Mouse (Mus musculus): ENCODE measurements at regions not wholly inside any gene's neighbourhood (a gene's known extent, or its start where the extent isn't known, plus 50 kb on each side); places are given as distances from the start of the nearest gene placed in this dataset.
"Not testable (repeated sequence)": the region's sequence is repeated elsewhere in the genome, so short reads cannot be mapped to it uniquely, and the experiment has no call there.

DNA sequence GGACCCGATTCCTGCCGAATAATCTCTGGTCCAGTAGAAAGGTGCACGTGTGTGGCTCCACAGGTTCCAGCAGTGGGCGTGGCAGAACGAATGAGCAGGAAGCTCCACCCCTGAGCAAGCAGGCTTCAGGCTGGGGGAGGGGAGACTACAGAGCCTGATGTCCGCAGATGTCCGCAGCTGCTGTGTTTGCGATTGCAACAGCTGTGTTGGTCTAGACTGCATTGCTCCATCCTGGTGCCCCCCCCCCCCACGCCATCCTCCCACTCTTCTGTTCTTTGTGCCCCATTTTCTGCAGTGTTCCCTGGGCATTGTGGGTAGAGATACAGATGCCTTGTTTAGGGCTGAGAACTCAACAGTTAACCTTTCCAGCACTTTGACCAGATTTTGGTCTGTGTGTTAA lies 150.3 kb upstream of the Trpc7 start:
- CTCF ChIA-PET: not testable (repeated sequence)

DNA sequence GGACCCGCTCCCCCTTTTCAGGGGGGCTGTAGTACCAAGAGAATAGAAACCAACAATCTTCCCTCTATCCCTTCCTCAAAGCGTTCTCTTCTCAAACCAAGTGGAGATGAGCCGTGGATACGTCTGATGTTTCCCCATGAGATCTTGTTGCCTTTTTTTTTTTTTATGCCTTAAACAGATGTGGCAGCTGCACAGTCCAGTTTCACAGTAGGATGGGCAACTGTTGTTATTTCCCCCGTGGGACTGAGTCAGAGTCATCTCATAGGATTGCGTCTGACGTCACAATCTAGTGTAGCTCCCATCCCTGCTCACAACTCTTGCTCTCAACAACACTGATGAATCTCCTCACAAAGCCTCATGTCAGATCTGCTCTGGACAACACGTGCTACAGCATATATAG lies 148.7 kb upstream of the Trpc7 start:
- CTCF ChIA-PET: no interaction called here

DNA sequence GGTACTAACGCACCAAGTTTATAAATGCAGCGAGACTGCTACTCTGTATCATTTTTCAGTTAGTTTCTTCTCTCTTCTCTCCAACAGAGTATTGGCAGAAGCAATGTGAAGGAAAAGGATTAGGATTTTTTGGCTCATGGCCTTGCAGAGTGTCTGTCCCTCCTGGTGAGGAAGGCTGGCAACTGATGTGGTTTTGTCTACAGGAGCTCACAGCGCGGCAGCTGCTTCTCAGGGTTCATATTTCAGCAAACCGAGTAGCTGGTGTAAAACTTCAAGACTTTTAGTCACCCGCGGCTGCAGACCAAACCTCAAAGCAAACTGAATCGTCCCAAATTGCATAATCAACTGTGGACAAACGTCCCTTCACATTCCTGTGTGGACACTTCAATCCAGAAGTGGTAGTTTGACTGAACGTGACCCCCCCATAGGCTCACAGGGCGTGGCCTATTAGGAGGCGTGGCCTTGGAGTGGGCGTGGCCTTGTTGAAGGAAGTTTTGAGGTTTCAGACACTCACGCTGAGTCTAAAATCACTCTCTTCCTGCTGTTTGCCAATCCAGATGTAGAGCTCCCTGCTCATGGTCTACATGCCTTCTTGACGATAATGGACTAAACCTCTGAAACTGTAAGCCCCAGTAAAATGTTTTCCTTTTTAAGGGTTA lies 147.7 kb upstream of the Trpc7 start:
- CTCF ChIA-PET: no interaction called here

DNA sequence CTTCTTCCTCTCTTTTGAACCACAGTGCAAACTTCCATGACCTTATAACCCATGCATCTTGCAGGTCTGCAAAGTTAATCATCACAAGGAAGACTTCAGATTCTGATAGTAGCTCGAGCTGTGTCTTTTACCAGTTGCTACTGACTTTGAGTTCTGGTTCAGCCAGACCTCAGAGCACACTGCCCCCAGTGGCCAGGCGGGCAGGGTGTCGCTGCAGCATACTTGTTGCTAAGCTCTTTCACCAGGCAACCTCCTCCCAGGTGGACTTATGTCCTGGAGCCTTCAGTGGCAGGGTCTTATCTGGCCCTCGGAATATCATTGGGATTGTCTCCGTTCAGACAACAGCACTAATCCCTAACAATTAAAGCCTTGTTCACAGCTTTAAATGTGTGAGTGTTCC lies 146.7 kb upstream of the Trpc7 start:
- CTCF ChIA-PET: no interaction called here

DNA sequence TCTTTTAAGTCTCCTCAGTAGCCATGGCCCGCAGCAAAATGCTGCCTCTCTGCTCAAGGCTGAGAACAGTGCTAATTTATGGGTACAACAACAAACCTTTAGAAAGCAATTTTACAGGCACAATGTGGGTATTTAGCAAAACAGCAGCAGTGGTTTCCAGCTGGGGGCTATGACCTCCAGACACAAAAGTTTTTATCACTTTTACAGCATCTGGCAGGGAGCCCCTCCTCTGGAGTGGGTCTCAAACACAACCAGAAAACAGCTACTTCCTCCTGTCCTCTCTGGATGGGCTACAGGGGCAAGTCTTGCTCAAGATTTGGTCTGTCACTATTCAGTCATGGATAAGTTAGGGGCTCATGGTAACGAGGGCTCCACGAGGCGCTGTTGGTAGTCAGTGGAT lies 137.1 kb upstream of the Trpc7 start:
- CTCF ChIA-PET: no interaction called here

DNA sequence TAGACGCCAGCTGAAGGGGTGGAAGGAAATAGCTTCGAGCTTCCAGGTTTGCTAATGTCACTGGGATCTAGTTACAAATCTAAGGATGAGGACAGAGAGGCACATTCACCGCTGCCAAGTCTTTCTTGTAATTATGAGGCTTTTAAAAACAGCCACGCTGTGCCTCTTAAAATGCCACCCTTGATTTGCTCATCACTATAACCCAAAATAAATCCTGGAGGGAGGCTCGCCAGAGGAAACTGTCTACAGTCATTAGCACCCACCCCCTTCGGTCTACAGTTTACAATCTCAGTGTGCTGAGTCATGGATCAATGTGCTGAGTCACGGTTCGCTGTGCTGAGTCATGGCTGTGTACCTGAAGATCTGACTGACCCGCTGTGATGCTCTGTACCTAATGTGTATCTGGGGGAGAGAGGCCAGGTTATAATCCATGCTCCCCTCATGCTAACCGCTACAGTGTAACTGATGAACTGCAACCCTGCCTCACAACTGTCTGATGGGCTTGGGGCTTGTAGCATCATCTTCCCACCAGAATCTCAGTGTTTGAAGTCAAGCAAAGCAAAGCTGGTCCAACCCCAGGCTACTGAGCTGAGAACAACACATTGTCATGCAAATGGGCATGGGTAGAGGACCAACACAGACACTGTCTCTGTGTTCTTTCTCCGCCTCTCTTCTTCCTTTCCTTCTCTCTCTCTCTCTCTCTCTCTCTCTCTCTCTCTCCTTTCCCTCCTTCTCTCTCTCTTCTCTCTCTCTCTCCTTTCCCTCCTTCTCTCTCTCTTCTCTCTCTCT lies 122.0 kb upstream of the Trpc7 start:
- CTCF ChIA-PET: no interaction called here

DNA sequence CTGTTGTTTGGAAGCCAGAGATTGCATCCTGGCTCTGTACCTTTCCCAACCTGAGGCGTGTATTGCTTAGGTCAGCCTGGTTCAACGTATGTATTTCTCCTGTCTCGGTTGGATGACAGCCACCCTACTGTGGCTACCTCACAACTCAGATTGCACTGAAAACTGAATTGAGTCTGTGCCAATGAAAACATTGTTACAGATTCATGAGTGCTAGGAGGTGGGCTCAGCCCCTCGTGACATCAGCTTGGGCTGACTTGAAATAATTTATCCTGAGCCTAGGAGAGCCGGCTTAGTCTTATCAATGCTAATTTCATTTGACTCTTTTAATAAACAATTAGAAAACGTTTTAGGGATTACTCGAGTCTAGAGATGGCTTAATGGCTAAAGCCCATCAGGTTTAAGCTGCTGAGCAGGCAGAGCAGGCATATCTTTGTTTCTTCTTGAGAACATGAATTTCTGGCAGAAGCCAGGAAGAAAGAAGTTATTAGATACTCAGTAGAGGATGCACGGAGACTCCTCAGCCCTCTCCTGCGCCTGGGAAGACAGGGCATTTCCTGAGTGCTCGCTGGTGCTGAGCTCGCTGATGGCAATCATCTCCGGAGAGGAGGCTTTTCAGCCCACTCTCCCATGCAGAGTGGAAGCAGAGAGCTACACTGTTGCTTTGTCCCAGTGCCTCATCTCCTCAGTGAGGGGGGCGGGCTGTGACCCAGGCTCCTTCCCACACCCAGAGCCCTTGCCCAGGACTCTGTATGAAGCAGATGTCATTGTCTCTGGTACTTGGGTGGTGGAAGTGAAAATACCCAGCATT lies 120.9 kb upstream of the Trpc7 start:
- CTCF ChIA-PET: no interaction called here

DNA sequence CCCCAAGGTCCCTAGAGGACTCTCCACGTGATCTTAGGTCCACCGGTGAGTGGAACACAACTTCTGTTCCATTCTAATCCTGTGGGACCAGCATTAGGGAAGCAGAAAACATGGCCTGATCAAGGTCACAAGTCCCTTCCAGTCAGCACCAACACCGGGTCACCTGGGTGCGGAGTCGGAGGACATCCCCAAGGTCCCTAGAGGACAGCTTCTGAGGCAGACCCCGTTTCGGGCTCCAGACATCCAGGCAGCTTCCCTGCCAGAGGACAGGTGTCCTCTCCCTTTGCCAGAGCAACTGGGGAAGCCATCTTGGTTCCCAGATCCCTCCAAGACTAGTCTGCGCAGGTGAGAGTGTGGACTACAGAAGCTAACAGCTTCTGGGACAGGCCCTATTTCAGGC lies 111.4 kb upstream of the Trpc7 start:
- CTCF ChIA-PET: not testable (repeated sequence)

DNA sequence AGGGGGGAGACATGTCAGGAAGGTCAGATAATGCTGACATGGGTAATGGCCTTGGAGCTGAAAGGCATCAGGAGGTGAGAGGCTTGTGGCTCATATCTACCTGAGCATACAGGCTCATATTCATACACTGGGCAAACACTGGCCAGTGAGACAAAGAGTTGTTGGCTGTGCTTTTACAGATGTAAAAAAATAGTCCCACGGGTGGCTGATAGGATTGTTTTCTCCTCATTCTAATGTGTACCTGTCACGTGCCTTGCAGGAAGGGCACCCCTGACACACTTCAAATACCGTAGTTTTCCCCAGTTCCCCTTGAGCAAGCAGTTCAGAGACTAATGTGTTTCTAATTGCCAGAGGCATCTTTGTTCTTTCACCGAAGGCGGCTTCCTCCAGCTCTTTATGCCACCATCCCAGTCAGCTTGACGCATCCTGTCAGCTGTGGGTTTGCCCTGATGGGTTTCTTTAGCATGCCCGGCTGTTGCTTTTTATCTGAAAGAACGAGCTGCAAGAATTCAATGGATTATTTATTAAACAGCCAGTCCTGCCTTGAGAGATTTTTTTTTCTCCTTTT lies 107.9 kb upstream of the Trpc7 start:
- CTCF ChIA-PET: no interaction called here

DNA sequence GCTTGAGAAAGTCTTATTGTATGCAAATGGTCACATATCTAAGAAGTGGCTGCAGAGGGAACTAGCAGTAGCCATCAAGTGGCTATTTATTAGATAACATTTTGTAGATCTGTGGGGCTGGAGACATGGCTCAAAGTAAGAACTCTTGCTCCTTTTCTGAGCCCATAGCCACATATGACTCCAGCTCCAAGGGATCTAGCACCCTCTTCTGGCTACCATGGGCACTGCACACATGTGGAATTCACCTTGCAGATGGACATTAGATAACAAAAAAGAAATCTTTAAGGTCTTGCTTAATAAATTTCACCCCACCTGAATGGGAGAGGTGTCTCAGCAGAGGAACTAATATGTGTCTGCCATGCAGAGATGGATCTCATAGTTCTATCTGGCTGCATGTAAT lies 96.2 kb upstream of the Trpc7 start:
- CTCF ChIA-PET: no interaction called here

DNA sequence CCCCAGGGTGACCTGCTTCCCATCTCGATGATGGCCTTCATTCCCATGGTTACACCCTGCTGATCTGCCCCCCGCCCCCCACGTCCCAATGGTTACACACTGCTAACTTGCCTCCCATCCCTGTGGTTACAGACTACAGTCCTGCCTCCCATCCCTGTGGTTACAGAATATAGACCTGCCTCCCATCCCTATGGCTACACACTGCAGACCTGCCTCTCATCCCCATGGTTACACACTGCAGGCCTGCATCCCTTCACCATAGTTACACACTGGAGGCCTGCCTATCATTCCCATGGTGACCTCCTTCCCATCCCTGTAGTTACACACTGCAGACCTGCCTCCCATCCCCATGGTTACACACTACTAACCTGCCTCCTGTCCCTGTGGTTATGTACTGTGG lies 78.3 kb upstream of the Trpc7 start:
- CTCF ChIA-PET: no interaction called here

DNA sequence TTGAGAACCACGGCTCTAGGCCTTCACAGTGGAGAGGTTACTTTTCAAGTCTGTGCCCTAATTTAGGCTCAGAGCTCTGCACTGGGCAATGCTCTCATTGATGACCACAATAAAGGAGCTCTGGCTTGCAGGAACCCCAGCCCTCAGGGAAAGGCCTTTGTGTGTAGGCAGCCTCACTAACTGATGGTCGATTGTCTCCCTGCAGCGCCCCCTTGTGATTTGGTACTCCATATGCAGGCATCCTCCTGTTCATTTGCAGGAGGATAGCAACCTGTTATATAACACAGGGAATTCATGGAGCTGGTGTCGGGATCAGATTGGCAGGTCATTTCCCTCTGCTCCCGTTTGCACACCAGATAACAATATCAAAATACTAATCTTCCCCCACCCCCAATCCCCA lies 59.6 kb upstream of the Trpc7 start:
- CTCF ChIA-PET: no interaction called here

DNA sequence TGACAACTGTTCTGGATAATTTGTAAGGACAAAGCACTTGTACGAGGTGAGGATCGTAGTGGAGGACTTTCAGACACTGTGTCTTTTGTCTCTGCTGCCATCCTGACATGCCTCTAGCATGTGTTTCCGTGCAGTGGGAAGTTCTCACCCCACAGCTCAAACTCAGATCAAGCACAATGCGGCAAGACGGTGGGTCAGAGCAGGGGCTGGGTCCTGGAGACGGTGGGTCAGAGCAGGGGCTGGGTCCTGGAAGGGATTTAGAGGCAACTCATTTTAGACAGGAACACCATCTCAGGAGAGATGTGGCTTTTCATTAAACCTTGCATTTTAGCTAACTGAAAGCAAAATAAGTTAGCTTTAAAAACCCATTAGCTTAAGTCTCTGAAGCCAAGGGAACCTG lies 52.3 kb upstream of the Trpc7 start:
- CTCF ChIA-PET: no interaction called here

DNA sequence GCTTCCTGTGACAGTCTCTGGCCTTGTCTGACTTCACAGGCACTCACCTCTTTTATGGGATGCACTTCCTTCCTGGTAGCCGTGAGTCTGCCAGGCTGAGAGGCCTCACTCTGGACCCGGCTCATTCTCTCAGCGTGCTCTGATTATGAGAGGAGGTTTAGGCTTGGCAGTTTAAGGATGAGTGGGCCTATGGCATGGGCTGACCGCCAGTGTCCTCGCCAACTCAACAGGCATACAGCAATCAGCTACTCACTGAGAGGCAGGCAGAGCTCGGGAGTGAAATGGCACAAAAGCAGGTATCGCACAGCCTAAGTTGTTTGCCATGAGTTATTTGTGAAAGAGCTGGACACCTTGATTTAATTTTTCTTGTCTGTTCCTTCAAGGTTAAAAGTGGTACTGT lies 51.5 kb upstream of the Trpc7 start:
- CTCF ChIA-PET: no interaction called here

Data from spleen, embryonic (tissue).